Mouse (Mus musculus): ENCODE results near the gene Acr. TPM values are rescaled to one million over a fixed set of nuclear protein-coding genes. Genes with fewer than 3 reads are reported as not detected.

The Acr gene
- polyA plus RNA-seq, 1 experiment: 1.1 TPM

DNA sequence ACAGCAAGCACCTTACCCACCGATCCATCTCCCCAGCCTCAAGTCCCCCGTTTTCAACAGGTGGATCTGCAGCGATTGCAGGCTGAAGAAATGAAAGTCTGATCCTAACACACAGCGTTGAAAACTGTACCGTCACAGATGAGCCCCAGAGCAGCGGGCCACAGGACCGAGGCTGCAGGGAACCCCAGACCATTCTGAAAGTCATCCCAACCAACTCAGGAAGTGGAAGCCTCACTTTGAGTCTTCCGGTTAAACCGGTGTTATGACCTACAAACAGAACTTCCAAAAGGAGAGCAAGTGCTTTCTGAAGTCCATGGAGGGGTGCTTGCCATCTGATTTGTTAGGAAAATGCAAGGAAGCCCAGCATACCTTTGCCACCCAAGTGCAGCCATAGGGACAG, 39.8 kb downstream of the Acr start:
- TF ChIP-seq CTCF (IDR thresholded peaks at IDR 0.05; ENCODE audit: extremely low read depth, insufficient read depth, insufficient read length, insufficient replicate concordance): no peak
- no peak for TF ChIP-seq POLR2A (IDR thresholded peaks at IDR 0.05; ENCODE audit: low read depth, low read length)
- no peak overlapping the region for H3K27ac ChIP-seq (ENCODE audit: insufficient read depth, low read length)
- no peaks in the 10 kb centered on the region for H3K4me1 ChIP-seq (ENCODE audit: control insufficient read depth, insufficient read depth, insufficient read length)
- WGBS: 7% methylated on average over 9 of the region's 9 CpGs
- H3K27me3 ChIP-seq (ENCODE audit: control insufficient read depth, insufficient read depth, low read length): no peaks in the 10 kb centered on the region
- no peaks in the 10 kb centered on the region for H3K36me3 ChIP-seq (ENCODE audit: control insufficient read depth, insufficient read depth, low read length)
- H3K4me3 ChIP-seq (ENCODE audit: extremely low read depth, insufficient read depth, insufficient read length): peak overlapping the region; percentile 31
- DNase-seq (ENCODE audit: low read depth in 1 of 2, low spot score in 2 of 2): no peak

DNA sequence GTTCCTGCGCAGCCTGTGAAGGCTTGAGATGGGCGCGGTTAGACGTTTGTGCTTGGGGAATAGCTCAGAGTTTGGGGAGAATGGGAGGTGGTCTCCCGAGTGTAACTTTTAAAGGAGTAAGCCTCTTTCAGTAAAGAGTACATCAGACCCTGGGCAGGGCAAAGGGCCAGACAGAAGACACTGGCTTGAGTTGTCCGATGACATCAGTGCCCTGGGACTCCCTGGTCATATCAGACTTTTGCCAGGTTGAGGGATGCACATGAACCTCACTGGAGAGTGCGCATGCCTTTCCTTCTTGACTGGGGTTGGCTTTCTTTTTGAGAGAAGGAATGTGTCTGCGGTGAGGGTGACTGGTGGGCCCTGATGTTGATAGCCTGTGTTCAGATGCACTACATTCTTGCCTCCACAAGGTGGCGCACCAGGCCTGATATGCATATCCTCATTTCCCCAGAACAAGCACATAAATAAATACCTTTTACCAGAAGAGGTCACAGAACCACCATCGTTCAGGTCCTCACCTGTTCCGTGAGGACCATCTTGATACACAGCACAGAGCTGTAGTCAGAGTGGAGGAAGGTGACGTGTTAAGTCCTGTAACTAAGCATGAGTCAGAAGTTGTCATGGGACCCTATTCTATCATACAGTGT, 54.3 kb downstream of the Acr start:
- TF ChIP-seq POLR2A (IDR thresholded peaks at IDR 0.05; ENCODE audit: low read depth, low read length) (no peak), CTCF (IDR thresholded peaks at IDR 0.05; ENCODE audit: extremely low read depth, insufficient read depth, insufficient read length, insufficient replicate concordance) (peak; percentile 13; the same call in 1 of the 2 replicates)

DNA sequence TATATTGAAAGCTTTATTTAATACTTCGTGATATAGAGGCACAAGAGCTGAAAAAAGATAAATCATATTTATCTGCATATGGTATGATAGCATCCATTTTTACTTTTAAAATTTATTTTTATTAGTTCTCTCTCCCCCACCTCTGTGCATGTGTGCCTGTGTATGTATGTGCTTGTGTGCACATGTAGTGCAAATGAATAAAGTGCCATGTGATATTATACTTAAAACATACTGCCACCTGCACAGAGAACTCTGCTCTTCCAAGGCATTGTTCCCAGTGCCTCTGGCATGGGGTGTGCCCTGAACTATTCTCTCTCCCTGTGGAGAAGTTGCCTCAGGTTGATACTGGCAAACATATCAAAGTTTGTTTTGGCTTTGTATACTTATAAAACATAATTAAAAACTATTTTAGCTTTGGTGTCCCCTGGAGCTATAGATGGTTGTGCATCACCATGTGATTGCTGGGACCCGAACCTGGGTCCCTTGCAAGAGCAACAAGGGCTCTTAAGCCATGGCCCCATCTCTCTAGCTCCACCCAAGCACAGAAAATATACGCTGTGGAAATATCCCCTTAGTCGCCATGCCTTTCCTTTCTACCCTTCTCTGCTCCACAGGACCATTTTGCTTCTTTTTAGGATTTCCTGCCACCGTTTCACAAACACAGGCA, 55.0 kb downstream of the Acr start:
- DNase-seq (ENCODE audit: low read depth in 1 of 2, low spot score in 2 of 2): no peak
- Histone ChIP-seq H3K4me1 (ENCODE audit: control insufficient read depth, insufficient read depth, insufficient read length) (no peaks in the 10 kb centered on the region), H3K4me3 (ENCODE audit: extremely low read depth, insufficient read depth, insufficient read length) (no peak overlapping the region), H3K27me3 (ENCODE audit: control insufficient read depth, insufficient read depth, low read length) (no peaks in the 10 kb centered on the region), H3K36me3 (ENCODE audit: control insufficient read depth, insufficient read depth, low read length) (no peaks in the 10 kb centered on the region), H3K27ac (ENCODE audit: insufficient read depth, low read length) (no peak overlapping the region)
- TF ChIP-seq CTCF (IDR thresholded peaks at IDR 0.05; ENCODE audit: extremely low read depth, insufficient read depth, insufficient read length, insufficient replicate concordance): no peak
- TF ChIP-seq POLR2A (IDR thresholded peaks at IDR 0.05; ENCODE audit: low read depth, low read length): no peak
- WGBS: 59% methylated on average over 5 of the region's 5 CpGs

More for the DNA sequence above, 54.3 kb downstream of the Acr start:
- H3K4me3 ChIP-seq (ENCODE audit: extremely low read depth, insufficient read depth, insufficient read length): no peak overlapping the region
- H3K4me1 ChIP-seq (ENCODE audit: control insufficient read depth, insufficient read depth, insufficient read length): no peaks in the 10 kb centered on the region
- DNase-seq (ENCODE audit: low read depth in 1 of 2, low spot score in 2 of 2): no peak
- no peaks in the 10 kb centered on the region for H3K36me3 ChIP-seq (ENCODE audit: control insufficient read depth, insufficient read depth, low read length)
- WGBS: 83% methylated on average over 12 of the region's 12 CpGs
- no peak overlapping the region for H3K27ac ChIP-seq (ENCODE audit: insufficient read depth, low read length)
- H3K27me3 ChIP-seq (ENCODE audit: control insufficient read depth, insufficient read depth, low read length): no peaks in the 10 kb centered on the region

DNA sequence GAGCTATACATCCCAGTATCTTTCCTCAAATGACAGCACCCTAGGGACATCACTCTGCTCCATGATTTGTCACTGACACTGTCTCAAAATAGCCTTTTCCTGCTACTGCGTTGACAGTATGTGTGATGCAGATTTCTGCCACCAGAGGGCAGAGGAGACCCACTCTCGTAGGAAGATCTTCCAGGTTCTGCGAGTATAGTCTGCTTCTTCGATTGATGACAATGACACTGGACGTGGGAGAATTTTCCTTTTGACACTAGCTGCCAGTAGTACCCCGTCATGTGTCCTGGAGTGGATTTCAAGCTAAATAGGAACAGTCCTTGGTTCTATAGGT, 55.5 kb downstream of the Acr start:
- Histone ChIP-seq H3K4me1 (ENCODE audit: control insufficient read depth, insufficient read depth, insufficient read length) (no peaks in the 10 kb centered on the region), H3K27ac (ENCODE audit: insufficient read depth, low read length) (no peak overlapping the region), H3K36me3 (ENCODE audit: control insufficient read depth, insufficient read depth, low read length) (no peaks in the 10 kb centered on the region), H3K4me3 (ENCODE audit: extremely low read depth, insufficient read depth, insufficient read length) (no peak overlapping the region), H3K27me3 (ENCODE audit: control insufficient read depth, insufficient read depth, low read length) (no peaks in the 10 kb centered on the region)
- 8% methylated on average over 6 of the region's 6 CpGs for WGBS
- DNase-seq (ENCODE audit: low read depth in 1 of 2, low spot score in 2 of 2): peak in 1 of 2 experiments; percentile 20
- TF ChIP-seq CTCF (IDR thresholded peaks at IDR 0.05; ENCODE audit: extremely low read depth, insufficient read depth, insufficient read length, insufficient replicate concordance): peak; percentile 50; the same call in 1 of the 2 replicates
- no peak for TF ChIP-seq POLR2A (IDR thresholded peaks at IDR 0.05; ENCODE audit: low read depth, low read length)

Other genes starting within 250 kb of the Acr start
- 3.5 and 6.5 TPM in 2 replicates for gene Adm2, start 245.6 kb upstream of the Acr start, polyA plus RNA-seq (2012; rRNA removed)
- gene Miox, start 233.9 kb upstream of the Acr start, polyA plus RNA-seq (2012; rRNA removed): 0.31 and 1.4 TPM in 2 replicates
- gene Lmf2, start 212.7 kb upstream of the Acr start, polyA plus RNA-seq (2012; rRNA removed): 51.5 and 53.6 TPM in 2 replicates
- gene Ncaph2, start 212.6 kb upstream of the Acr start, polyA plus RNA-seq (2012; rRNA removed): 113 and 131 TPM in 2 replicates
- 26.6 and 28.4 TPM in 2 replicates for gene Sco2, start 194.5 kb upstream of the Acr start, polyA plus RNA-seq (2012; rRNA removed)
- 2.9 and 4.6 TPM in 2 replicates for gene Tymp, start 191.3 kb upstream of the Acr start, polyA plus RNA-seq (2012; rRNA removed)
- gene Odf3b, start 189.0 kb upstream of the Acr start, polyA plus RNA-seq (2012; rRNA removed): 1.5 and 1.6 TPM in 2 replicates
- 0.02 TPM in 1 of 2 replicates, not detected in the other for gene Klhdc7b, start 183.4 kb upstream of the Acr start, polyA plus RNA-seq (2012; rRNA removed)
- gene Syce3, start 157.8 kb upstream of the Acr start, polyA plus RNA-seq (2012; rRNA removed): not detected in 2 replicates
- 1.7 and 1.8 TPM in 2 replicates for gene Cpt1b, start 142.5 kb upstream of the Acr start, polyA plus RNA-seq (2012; rRNA removed)
- gene C730034F03Rik, start 138.7 kb upstream of the Acr start, polyA plus RNA-seq (2012; rRNA removed): 0.75 and 0.82 TPM in 2 replicates
- gene Gm44502, start 138.6 kb upstream of the Acr start, polyA plus RNA-seq (2012; rRNA removed): 2.0 and 2.2 TPM in 2 replicates
- gene Chkb, start 138.4 kb upstream of the Acr start, polyA plus RNA-seq (2012; rRNA removed): 62.6 and 72.1 TPM in 2 replicates
- 0.02 TPM in 1 of 2 replicates, not detected in the other for gene Mapk8ip2, start 114.4 kb upstream of the Acr start, polyA plus RNA-seq (2012; rRNA removed)
- 31.3 and 31.5 TPM in 2 replicates for gene Arsa, start 90.9 kb upstream of the Acr start, polyA plus RNA-seq (2012; rRNA removed)
- 24.6 and 26.2 TPM in 2 replicates for gene Shank3, start 68.7 kb upstream of the Acr start, polyA plus RNA-seq (2012; rRNA removed)
- 2.9 and 3.1 TPM in 2 replicates for gene Rabl2, start 23.6 kb downstream of the Acr start, polyA plus RNA-seq (2012; rRNA removed)

Data from spleen, adult 2 months (tissue).